Mouse (Mus musculus) kidney, embryonic 14.5 days (tissue): ENCODE data around the gene Trim59. TPM values are rescaled to one million over a fixed set of nuclear protein-coding genes. Genes with fewer than 3 reads are reported as not detected.
A peak's percentile ranks its signal among the peaks of the same experiment; 100 is the strongest.
"Not testable (repeated sequence)": the region's sequence is repeated elsewhere in the genome, so short reads cannot be mapped to it uniquely, and the experiment has no call there.

Experiments used
- ATAC-seq: fragments of 200-750 bp; cut with Nextera tagmentation; 2 replicates; pipeline ENCODE4 v1.8.0; 2017; ENCODE audit warnings: moderate number of reproducible peaks, mild to moderate bottlenecking, moderate TSS enrichment, moderate library complexity; ENCODE audit not compliant: low FRiP score, low TSS enrichment
- H3K27ac ChIP-seq: fragments of 300-500 bp; sonication (generic); 2 replicates; pipeline ENCODE4 v1.5.1; 2014; ENCODE audit warnings: low read depth, mild to moderate bottlenecking, low read length, moderate library complexity, mixed read lengths
- H3K27me3 ChIP-seq: fragments of 300-500 bp; sonication (generic); 2 replicates; pipeline ENCODE4 v1.6.1; 2014; ENCODE audit warnings: mild to moderate bottlenecking, low read length; ENCODE audit not compliant: control insufficient read depth, insufficient read depth
- H3K36me3 ChIP-seq: fragments of 300-500 bp; sonication (generic); 2 replicates; pipeline ENCODE4 v1.6.1; 2014; ENCODE audit warnings: low read length, mixed read lengths; ENCODE audit not compliant: control insufficient read depth, insufficient read depth
- H3K4me1 ChIP-seq: fragments of 300-500 bp; sonication (generic); 2 replicates; pipeline ENCODE4 v1.6.1; 2014; ENCODE audit warnings: low read length, mixed read lengths; ENCODE audit not compliant: control insufficient read depth, insufficient read depth
- H3K4me2 ChIP-seq: fragments of 300-500 bp; sonication (generic); replicated peaks from 2 replicates; pipeline ENCODE4 v1.6.1; 2014; ENCODE audit warnings: low read depth, mild to moderate bottlenecking, low read length
- H3K4me3 ChIP-seq: fragments of 300-500 bp; sonication (generic); 2 replicates; pipeline ENCODE4 v1.5.1; 2014; ENCODE audit warnings: mild to moderate bottlenecking, low read length
- H3K9ac ChIP-seq: fragments of 300-500 bp; sonication (generic); 2 replicates; pipeline ENCODE4 v1.6.1; 2014; ENCODE audit warnings: low read depth, mild to moderate bottlenecking, low read length, moderate library complexity
- H3K9me3 ChIP-seq: fragments of 300-500 bp; sonication (generic); 2 replicates; pipeline ENCODE4 v1.6.1; 2016; ENCODE audit warnings: low read length; ENCODE audit not compliant: control insufficient read depth
- WGBS: fragments of 180-500 bp; shearing (Covaris S2); extraction: QIAGEN DNeasy Blood & Tissue Kit; methylation state at CpG from one replicate; pipeline ENCODE4 v1.1.7; 2014; 5-methylcytosine and 5-hydroxymethylcytosine counted together
- polyA plus RNA-seq: library from polyadenylated mRNA; unstranded; fragments of >200 nt; fragmentation: Nextera tagmentation; extraction: Ambion mirVana; gene quantifications from 2 replicates; pipeline ENCODE4 v1.2.1, GENCODE M21; 2014

The Trim59 gene
- polyA plus RNA-seq, 1 experiment from 2014 or later = 164 TPM

- WGBS = 93% methylated on average over 2 of the region's 2 CpGs
- H3K4me1 ChIP-seq, H3K4me3 ChIP-seq, H3K9me3 ChIP-seq, ATAC-seq, H3K27me3 ChIP-seq, H3K4me2 ChIP-seq, H3K9ac ChIP-seq, H3K27ac ChIP-seq: not testable (repeated sequence)
- peaks cover 66% of the 10 kb centered on the region for H3K36me3 ChIP-seq
These were observed 25.9 kb downstream of the Trim59 start for GRCm38 (mm10) chr3:69018635-69019034.

GRCm38 (mm10) chr3:69017181-69017580 lies 27.4 kb downstream of the Trim59 start:
- peaks cover 65% of the 10 kb centered on the region for H3K36me3 ChIP-seq
- H3K4me2 ChIP-seq = no peak overlapping the region
- no peak overlapping the region for H3K27ac ChIP-seq
- no peaks in the 10 kb centered on the region for H3K27me3 ChIP-seq
- 86% methylated on average over 3 of the region's 3 CpGs for WGBS
- no peak overlapping the region for H3K4me3 ChIP-seq
- no peak for ATAC-seq
- H3K4me1 ChIP-seq = no peaks in the 10 kb centered on the region
- H3K9ac ChIP-seq = no peak overlapping the region
- no peaks in the 10 kb centered on the region for H3K9me3 ChIP-seq

GRCm38 (mm10) chr3:69008873-69009272 lies 35.7 kb downstream of the Trim59 start:
- no peak for ATAC-seq
- no peak overlapping the region for H3K4me2 ChIP-seq
- WGBS = 89% methylated on average over 2 of the region's 2 CpGs

GRCm38 (mm10) chr3:69006246-69006760 lies 38.3 kb downstream of the Trim59 start:
- Histone ChIP-seq H3K4me3 (peak overlapping the region; percentile 98), H3K27ac (peak overlapping the region; percentile 92), H3K27me3 (no peaks in the 10 kb centered on the region), H3K4me1 (peaks cover 12% of the 10 kb centered on the region), H3K9ac (peak overlapping the region; percentile 83), H3K4me2 (peak overlapping the region; percentile 62), H3K36me3 (peaks cover 13% of the 10 kb centered on the region; the same call in 1 of the 2 replicates), H3K9me3 (no peaks in the 10 kb centered on the region)
- no peak for ATAC-seq
- 5% methylated on average over 21 of the region's 21 CpGs for WGBS

More at GRCm38 (mm10) chr3:69008873-69009272, 35.7 kb downstream of the Trim59 start:
- Histone ChIP-seq H3K4me1 (peaks cover 7% of the 10 kb centered on the region; the same call in 1 of the 2 replicates), H3K27me3 (no peaks in the 10 kb centered on the region), H3K36me3 (peaks cover 28% of the 10 kb centered on the region), H3K9ac (no peak overlapping the region), H3K27ac (no peak overlapping the region), H3K4me3 (no peak overlapping the region), H3K9me3 (no peaks in the 10 kb centered on the region)

GRCm38 (mm10) chr3:69005338-69006245 lies 39.0 kb downstream of the Trim59 start:
- Histone ChIP-seq H3K4me3 (peak overlapping the region; percentile 98), H3K9ac (peak overlapping the region; percentile 83), H3K4me1 (peaks cover 12% of the 10 kb centered on the region), H3K27me3 (no peaks in the 10 kb centered on the region), H3K36me3 (peaks cover 13% of the 10 kb centered on the region; the same call in 1 of the 2 replicates), H3K4me2 (peak overlapping the region; percentile 62), H3K9me3 (no peaks in the 10 kb centered on the region), H3K27ac (peak overlapping the region; percentile 92)
- peak; percentile 74 for ATAC-seq
- WGBS = under 1% methylated on average over 72 of the region's 72 CpGs

- H3K4me3 ChIP-seq = peak within 1 kb of the TSS; percentile 98
- H3K9me3 ChIP-seq = no peaks in the 10 kb centered on the region
- WGBS = under 1% methylated on average over 66 of the region's 76 CpGs
- H3K27ac ChIP-seq = peak within 1 kb of the TSS; percentile 92
- H3K27me3 ChIP-seq = no peaks in the 10 kb centered on the region
- H3K9ac ChIP-seq = peak within 1 kb of the TSS; percentile 83
- H3K36me3 ChIP-seq = peaks cover 12% of the 10 kb centered on the region; the same call in 1 of the 2 replicates
- H3K4me2 ChIP-seq = peak within 1 kb of the TSS; percentile 62
- ATAC-seq = peak; percentile 94
- peaks cover 12% of the 10 kb centered on the region for H3K4me1 ChIP-seq
These were observed 39.9 kb downstream of the Trim59 start, which contains the start of the genes Ift80 and Smc4 for GRCm38 (mm10) chr3:69004437-69005337. Gene Ift80 (minus strand): TSS chr3:69004570. Gene Smc4 (plus strand): TSS chr3:69004738.

GRCm38 (mm10) chr3:69004055-69004436 lies 40.5 kb downstream of the Trim59 start:
- Histone ChIP-seq H3K4me2 (peak overlapping the region; percentile 41), H3K4me1 (peaks cover 12% of the 10 kb centered on the region), H3K4me3 (peak overlapping the region; percentile 98), H3K9ac (peak overlapping the region; percentile 51), H3K27ac (no peak overlapping the region; the same call in 1 of the 2 replicates), H3K27me3 (no peaks in the 10 kb centered on the region), H3K36me3 (0 out of 2 replicates have a peak, but pooled peaks cover 8% of the 10 kb centered on the region), H3K9me3 (no peaks in the 10 kb centered on the region)
- WGBS = under 1% methylated on average over 7 of the region's 7 CpGs
- ATAC-seq = no peak

GRCm38 (mm10) chr3:69002781-69003180 lies 41.8 kb downstream of the Trim59 start:
- Histone ChIP-seq H3K27ac (no peak overlapping the region), H3K4me3 (no peak overlapping the region), H3K27me3 (no peaks in the 10 kb centered on the region), H3K9me3 (no peaks in the 10 kb centered on the region), H3K9ac (no peak overlapping the region), H3K4me2 (no peak overlapping the region), H3K36me3 (0 out of 2 replicates have a peak, but pooled peaks cover 5% of the 10 kb centered on the region), H3K4me1 (peaks cover 12% of the 10 kb centered on the region)
- 88% methylated on average over 4 of the region's 4 CpGs for WGBS
- ATAC-seq = no peak
